Mouse (Mus musculus) brain, adult 2 months (tissue): ENCODE measurements around the gene Tomt.
A peak's percentile ranks its signal among the peaks of the same experiment; 100 is the strongest.
"Not testable (repeated sequence)": the region's sequence is repeated elsewhere in the genome, so short reads cannot be mapped to it uniquely, and the experiment has no call there.

ENCODE experiments used
- DNase-seq: peaks from one replicate; pipeline ENCODE4 v3.0.0; 2011; ENCODE audit warnings: low read depth, low spot score

Tomt gene

DNA sequence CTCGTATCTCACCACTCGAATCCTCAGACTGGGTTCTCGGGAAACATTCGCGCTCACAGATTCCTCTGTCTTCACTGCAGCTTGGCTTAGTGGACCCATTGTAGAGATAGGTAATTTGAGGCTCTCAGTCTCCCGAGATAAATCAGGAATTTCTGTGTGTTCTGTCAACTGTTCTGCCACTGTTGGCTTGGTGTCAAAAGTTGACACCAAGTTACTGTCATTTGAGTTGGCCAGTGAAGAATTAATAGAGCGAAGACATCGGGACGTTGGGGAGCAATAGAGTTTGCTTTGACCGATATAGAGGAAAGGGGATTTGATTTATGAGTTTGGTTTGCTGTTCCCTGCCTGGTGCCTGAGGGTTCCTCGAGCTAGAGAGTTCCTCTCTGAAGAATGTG is at the start of gene Tomt:
Tomt (minus strand) TSS at position 73 of the 395 bp plus-strand sequence.
- DNase-seq, result no peak

DNA sequence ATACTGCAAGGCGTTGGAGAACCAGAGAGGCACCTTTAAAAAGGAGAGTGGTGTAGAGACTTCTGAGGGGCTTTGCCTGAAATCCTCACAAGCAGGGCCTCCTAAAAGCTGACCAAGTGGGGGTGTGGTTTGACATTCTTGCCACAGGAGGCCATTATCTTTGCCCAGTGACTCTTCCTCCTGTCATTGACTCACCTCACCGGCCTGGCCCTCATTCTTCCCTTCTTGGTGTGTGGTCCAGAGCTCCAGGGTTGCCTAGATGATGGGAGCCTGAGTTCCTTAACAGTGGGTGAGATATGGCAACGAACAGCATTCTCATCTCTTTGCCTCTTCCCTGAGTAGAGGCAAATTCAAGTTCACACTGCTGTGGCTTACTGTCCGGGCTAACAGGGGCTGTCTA is 49.7 kb upstream of the Tomt start:
- no peak for DNase-seq

DNA sequence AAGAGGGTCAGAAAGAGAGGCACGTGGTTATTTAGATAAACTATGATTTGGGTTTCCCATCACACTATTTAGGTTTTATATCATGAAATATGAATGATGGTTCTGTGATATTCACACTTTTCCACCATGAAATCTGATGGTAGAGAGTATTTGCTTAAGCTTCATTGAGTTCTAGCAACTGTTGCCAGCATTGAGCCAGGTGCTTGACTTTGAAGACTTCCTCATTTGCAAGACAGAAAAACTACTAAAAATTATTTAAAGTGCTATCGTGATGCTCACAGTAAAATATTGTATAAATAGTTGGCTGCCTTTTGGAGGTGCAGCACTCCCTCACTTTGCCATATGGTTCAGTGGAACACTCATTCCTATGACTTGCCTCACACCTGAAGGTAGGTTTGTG is 49.1 kb upstream of the Tomt start:
- peak; percentile 38 for DNase-seq

DNA sequence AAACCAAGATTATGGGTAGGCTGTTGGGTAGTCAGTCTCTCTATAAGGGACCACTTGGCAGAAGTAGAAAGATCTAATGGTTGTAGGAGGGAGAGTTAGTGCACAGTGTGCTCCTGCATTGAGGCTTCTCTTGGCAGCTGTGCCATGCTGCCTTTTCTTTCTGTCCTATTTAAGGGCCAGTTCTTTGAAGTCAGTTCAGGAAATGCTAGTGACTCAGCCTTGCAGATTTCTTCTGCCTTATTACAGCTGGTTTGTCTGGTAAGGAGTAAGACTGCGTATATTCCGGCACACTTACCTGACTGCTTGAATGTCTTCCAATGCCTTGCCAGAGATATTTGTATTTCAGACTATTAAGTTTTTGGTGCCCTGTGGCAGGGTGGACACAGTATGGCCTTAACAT is 48.0 kb upstream of the Tomt start:
- DNase-seq, result peak; percentile 87

DNA sequence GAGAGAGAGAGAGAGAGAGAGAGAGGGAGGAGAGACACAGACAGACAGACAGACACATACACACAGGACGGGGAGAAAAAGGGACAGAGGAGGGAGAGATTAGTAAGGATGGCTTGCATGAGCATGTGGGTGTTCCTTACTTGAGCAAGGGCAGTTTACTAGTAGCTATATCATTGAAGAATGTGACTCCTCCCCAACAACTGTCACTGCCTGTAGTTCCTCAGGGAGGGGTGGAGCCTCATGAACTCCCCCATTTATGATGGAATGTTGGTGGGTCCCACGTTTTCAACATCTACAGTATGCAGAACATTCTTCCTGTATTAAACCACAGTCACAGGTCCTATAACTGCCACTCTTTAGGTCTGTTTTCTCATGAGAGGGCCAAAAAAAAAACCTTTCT is 45.9 kb upstream of the Tomt start:
- DNase-seq, result no peak

DNA sequence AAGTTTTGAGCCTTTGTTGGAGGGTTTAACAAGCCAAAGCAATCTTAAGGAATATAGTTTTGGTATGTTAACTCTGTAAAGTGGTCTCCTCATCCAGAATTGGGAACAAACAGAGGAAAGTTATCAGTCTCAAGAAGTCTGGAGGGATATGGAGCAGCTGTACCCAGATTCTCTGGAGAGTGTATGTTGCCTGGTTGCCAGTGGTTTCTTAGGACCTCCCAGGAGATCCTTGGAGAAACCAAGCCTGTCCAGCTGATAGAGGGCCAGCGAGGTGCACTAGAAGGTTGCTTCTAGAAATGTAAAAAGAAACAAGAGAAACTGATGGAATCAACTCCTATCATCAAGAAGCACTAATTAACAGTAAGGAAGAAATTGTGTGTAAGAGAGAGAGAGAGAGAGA is 45.5 kb upstream of the Tomt start:
- no peak for DNase-seq

DNA sequence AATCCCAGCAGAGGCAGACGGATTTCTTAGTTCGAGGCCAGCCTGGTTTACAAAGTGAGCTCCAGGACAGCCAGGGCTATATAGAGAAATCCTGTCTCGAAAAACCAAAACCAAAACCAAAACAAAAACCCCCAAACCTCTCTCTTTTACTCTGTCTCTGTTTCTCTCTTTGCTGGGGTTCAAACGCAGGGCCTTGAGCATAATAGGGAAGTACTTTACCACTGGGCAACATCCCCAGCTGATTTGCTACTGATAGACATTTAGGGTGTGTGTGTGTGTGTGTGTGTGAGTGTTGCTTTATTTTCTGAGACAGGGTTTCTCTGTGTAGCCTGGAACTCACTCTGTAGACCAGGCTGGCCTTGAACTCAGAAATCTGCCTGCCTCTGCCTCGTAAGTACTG is 42.8 kb upstream of the Tomt start:
- DNase-seq, result not testable (repeated sequence)

DNA sequence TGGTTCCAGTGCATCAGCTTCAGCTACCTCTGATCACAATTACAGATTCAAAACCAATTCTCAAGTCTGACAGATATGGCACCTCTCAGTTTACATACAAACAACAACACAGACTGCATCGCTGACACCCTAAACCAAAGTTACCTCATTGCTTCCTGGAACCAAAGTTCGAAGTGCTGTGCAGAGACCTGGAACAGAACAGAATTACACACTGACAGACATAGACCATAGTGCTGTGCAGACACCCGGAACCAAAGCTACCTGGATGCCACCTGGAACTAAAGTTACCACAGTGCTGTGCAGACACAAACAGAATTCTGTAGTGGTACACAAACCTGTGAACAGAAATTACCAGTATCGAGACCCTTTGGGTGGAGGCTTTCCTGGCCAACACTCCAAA is 33.6 kb upstream of the Tomt start:
- no peak for DNase-seq

DNA sequence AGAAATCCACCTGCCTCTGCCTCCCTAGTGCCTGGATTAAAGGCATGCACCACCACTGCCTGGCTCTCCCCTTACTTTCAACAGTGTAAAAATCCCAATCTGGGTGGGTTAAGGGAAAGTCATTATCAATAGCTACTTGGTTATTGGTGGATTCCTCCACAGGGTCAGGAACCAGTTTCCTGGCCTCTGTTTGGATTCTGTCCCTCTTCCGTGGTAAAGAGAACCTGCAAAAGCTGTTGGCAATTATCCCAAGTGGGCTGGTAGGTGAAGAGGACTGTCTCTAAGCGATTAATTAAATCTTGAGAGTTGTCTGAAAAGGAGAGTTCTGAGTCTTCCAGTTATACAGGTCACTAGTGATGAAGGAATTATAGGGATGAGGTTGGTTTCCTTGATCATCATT is 32.2 kb upstream of the Tomt start:
- DNase-seq, result peak; percentile 51

DNA sequence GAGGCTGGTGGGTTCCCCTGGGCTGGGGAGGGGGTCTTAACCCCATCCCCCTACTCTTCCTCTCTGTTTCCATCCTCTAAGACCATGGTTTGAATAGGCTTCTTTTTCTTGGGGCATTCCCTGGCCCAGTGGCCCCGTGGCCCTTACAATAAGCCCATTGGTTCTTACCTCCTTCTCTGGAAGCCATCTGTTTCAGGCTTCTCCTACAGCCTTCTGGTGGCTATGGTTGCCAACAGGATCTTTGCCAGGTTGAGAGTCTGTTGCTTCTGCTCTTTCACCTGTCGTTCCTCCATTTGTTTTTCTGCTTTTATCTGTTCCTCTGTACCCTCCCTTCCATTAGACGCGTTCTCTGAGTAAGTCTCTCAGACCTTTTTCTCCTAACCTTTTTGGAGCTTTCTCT is 31.4 kb upstream of the Tomt start:
- DNase-seq, result peak; percentile 98

DNA sequence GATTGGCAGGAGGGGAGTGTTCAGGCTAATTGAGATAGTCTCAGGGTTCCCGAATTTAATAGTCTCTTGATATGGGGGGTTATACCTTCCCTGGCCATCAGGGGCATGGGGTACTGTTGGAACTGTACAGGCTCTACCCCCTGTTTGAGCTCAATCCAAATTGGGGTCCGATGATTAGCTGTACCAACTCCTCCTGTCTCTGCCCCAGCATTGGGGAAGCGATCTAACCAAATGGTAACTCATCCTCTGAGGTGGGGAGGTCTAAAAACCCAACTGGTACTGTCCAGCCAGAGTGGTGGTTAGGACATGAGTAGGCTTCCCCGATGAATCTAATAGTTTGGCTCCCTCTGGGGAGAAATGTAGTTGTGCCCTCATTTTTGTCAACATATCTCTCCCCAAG is 30.8 kb upstream of the Tomt start:
- DNase-seq, result no peak

DNA sequence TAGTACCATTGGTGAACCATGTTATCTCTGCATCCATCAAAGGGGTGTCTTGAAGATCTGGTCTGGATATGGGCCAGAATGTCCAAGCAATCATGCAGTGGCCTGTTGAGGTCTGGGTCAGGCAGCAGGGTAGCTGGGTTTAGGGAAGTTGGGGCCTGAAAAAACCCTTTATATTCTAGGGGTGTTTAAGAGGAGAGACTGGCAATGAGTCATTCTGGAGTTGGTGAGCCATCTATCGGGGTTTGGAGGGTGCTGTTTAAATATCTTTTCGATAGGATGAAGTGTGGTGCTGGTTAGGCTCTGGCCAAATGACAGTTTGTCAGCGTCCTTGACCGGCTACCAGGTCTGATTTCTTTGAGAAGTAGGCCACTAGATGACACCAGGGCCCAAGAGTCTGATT is 29.8 kb upstream of the Tomt start:
- no peak for DNase-seq

DNA sequence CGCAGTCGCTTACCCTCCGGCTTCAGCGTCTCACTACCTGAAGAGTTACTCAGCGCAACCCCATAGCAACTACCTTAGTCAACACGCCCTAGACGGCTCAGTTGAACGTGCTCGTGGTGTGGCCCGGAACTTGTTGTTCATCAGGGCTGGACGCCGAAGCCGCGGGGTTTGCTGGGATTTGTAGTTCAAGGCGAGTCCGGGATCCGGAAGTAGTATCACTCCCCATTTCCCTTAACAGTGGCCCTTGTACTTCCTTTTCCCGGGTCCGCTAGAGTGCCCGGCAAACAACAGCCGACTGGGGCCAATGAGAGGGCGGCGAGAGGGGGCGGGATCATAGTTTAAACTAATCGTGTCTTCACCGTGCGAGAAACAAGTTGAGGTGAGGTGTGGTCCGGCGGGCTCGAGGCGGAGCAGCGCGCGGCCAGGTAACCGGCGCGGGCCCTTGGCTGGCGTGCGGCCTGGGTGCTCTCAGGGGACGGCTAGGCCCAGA is 27.6 kb upstream of the Tomt start, which contains the start of the genes Lrrc51 and Numa1:
Lrrc51 (minus strand) TSS at position 145 of the 490 bp plus-strand sequence.
Numa1 (plus strand) TSS at position 361 of the 490 bp plus-strand sequence.
- DNase-seq, result peak; percentile 99

DNA sequence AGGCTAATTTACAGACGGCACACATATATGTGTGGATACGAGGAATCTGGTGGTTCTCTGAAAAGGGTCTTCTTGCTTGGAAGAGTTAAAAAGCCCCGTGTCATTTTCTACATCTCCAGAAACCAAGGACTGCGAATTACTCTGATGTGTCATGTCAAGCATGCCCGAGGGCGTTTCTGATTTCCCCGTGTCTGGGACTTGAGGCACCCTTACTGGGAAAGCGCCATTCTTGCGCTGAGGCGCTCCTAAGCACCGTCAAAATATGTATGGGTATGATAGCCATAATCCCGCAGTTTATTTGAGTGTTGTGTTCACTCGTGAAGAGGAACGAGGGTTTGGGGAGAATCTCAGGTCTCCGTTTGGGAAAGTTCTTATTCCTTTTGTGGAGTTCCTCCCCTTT is 27.1 kb upstream of the Tomt start:
- DNase-seq, result no peak

DNA sequence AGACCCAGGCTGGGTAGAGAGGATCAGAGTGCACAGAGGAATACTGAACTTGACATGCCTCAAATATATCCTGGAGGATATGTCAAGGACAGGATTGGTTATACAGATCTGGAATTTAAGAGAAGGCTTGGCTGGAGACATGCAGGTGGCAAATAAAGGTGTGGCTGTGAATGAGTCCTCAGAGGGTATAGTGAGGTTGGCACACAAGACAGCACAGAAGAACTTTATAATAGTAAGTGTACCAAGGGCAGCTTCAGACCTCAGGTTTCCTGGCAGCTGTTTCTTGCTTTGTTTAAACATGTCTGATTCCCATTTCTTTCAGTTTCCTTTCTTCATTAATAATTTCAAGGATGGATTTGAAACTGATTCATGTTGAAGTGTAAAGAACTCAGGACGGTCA is 26.4 kb upstream of the Tomt start:
- DNase-seq, result no peak

DNA sequence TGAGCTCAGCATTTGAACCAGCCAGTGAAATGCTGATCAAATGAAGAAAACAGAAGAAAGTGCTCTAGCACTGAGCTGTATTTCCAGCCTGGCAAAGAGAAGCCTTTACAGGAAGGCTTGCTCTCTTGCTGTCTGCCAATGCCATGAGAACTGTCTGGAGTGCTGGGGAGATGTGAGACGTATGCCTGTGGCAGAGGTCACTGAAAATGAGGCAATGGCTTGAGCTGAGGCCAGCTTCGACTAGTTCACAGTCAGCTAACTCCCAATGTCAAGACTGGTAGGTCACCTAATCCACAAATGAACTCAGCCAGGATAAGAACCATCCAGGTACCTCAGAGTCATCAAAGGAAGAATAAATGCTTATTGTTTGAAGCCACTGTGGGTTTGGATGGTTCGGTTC is 21.9 kb upstream of the Tomt start:
- no peak for DNase-seq

DNA sequence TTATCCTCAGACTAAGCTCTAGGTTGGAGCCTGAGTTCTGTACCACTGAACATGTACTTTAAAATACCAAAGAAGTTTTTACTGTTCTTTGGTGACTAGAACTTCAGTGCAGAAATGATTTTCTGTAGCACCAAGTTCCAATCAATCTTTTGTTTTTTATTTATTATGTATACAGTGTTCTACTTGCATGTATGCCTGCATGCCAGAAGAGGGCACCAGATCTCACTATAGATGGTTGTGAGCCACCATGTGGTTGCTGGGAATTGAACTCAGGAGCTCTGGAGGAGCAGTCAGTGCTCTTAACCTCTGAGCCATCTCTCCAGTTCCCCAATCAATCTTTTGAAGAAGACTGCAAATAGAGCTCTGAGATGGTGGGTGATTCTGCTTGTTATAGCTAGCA is 19.7 kb upstream of the Tomt start:
- not testable (repeated sequence) for DNase-seq

DNA sequence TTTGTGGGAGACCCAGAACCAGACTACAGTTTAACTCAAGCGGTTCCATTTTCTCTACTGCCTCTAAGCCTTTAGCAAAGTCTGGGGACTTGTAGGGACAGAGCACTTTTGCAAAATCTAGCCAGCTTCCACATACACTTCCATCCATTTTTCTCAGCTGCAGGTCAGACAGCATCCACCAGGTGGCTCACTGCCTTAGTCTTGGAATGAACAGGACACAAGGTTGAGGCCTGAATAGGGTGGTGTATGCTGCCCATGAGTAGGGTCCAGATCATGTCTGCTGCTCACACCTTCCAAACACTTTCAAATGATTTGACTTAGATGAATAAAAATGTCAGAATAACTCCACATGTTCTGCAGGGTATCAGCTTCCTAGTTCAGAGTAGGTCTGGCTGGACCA is 11.9 kb upstream of the Tomt start:
- peak; percentile 83 for DNase-seq

DNA sequence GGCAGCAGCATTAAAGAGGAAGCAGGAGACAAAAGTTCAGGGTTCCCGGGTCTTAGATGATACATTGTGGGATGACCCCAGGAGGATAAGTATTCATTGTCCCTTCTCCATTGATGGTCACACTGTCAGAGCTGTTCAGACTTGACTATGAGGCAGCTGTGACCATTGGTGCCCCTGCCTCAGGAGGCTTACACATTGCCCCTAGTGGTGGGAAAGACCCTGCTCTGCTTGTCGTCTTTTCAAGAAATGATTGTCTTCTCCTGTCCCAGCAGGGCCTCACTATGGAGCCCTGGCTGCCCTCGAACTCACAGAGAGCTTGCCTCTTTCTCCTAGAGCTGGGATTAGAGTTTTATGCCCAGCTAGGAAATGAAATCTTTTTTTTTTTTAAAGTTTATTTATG is 5.8 kb upstream of the Tomt start:
- DNase-seq, result no peak

DNA sequence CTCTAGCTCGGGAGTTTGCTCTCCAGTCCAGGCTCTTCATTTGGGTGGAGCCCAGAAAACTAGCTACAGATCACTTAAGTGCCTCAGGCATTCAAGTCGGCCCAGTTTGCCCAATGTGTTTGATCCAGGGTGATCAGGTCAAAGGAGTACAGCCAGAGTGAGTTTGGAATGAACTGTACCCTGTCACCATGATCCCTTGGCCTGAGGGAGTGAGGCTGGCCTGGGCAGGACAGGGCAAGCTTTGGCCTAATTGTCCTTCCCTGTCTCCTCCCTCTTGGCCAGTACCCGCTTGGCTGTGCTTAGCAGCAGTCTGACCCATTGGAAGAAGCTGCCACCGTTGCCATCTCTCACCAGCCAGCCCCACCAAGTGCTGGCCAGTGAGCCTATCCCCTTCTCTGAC is 4.0 kb upstream of the Tomt start:
- no peak for DNase-seq

DNA sequence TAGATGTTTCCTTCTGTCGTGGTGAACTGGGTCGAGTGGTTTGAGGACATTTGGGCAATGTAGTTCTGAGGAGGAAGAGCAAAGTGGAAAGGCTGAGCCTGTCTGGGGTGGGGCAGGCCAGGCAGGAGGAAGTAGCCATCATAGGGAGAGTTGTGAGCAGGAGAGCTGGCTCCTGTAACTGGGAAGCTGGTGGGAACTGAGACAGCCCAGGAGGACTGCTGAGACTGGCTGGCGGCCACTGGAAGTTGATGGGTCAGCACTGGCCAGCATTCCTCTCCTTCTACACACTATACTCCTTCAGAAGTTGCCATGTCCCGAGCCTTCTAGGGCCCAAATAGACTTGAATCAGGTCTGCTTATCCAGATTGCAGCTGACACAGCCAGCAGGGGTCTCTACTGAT is 2.2 kb upstream of the Tomt start:
- DNase-seq, result no peak

DNA sequence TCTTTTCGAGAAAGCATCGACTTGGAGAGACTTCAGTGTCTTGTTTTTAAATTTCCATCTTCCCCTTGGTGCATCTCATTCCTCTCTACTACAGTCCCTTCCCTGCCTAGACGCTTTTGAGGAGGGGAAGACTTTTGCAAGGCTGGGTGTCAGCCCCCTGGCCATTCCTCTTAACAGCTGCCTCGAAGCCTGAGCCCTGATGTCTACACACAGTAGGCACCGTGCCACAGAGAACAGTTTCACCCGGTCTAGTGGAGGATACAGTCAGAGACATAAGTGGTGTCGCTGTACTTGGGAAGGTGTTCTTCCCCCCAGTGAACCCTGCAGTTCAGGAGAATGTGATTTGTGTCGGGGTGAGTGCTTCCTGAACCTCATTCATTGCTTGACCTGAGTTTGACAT is 537 bp upstream of the Tomt start:
- no peak for DNase-seq

DNA sequence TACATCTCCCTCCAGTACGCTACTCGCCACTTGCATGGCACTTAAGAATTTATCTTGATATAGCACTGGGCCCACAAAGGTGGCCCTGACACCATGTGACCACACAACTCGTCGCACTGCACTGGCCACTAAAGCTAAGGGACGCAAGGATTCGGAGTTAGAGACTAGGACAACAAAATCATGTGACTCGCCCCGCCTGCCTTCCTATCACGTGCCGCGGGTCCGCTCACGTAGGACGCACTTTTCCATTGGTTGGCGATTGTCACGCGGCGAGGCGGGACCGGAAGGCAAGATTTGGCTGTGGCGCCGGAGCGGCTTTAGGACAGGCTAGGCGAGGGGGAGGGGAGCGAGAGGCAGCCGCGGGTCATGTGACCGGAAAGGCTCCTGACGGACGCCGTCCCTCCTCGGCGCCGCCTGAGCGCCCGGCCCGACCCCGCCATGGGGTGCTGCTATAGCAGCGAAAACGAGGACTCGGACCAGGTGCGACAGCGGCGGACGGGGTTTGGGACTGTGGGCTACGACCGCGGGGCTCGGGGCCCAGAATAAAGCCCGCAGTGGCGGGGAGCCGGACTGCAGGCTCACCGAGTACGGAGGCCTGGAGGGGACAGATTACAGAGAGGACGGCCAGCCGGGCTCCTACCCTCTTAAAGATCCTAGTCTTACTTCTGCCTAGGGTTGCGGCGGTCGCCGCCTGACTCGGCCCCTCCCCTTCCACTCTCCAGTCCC is 435 bp downstream of the Tomt start, which contains the start of gene Lamtor1:
Lamtor1 (plus strand) TSS at position 344 of the 726 bp plus-strand sequence.
- DNase-seq, result peak; percentile 100

DNA sequence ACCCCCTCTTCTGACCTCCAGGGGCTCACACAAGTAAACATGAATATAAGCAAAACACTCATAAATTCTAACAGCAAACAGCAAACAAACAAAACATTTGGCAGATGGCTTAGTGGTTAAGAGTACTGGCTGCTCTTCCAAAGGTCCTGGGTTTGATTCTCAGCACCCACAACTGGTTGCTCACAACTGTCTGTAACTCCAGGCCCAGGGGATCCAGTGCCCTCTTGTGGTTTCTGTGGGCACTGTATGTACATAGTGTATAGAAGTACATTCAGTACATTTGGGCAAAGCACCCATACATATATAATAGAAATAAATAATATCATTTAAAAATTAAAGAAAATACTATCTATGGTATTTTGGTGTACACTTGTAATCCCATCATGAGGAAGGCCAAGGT is 3.3 kb downstream of the Tomt start:
- no peak for DNase-seq
